Mouse (Mus musculus): ENCODE data around the gene Tnfrsf13b.
A peak's percentile ranks its signal among the peaks of the same experiment; 100 is the strongest.
"Not testable (repeated sequence)": the region's sequence is repeated elsewhere in the genome, so short reads cannot be mapped to it uniquely, and the experiment has no call there.

Gene Tnfrsf13b

DNA sequence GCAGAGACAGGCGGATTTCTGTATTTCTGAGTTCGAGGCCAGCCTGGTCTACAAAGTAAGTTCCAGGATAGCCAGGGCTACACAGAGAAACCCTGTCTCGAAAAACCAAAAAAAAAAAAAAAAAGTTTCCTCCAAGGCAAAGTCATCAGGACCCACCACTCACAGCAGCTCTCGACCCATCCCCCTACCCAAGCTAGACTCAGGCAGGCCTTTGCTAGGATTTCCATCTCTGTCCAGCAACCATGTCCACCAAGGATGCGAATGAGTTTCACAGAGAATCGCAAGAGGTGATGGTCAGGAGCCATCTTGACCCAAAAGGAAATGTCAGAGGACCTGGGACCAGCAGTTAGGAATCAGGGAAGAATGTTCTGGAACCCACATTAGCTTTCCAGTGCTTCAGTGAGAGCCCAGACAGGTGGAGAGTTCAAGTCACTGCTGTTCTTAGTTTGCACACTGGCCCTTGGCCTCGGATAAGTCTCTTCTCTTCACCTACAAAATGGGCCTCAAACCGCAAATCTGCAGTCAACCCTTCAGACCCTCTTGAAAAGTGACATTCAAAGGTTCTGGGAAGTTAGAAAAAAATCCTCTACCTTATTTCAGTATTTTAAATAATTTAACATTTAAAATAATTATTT, 983 bp downstream of the Tnfrsf13b start:
- DNase-seq (ENCODE audit: low spot score), result no peak

GRCm38 (mm10) chr11:61129305-61129704, 2.8 kb downstream of the Tnfrsf13b start:
- no peak for DNase-seq (ENCODE audit: low spot score)

DNA sequence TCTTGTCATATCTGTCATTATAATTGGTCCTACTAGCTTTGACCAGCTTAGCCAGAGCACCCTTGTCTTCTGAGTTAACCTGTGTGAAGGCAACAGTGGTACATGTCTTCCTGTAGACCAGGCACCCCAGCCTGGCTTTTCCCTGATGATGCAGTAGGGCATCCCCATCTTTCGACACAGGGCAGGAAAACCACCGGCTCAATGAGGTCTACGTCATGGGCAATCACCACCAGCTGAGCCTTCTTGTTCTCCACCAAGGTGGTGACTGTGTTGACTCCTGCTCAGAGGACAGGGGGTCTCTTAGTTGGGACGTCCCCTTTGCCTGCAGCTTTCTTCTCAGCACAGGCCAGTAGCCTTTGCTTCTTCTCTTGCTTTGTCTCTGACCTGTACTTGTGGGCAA, 4.1 kb downstream of the Tnfrsf13b start:
- DNase-seq (ENCODE audit: low spot score), result not testable (repeated sequence)

DNA sequence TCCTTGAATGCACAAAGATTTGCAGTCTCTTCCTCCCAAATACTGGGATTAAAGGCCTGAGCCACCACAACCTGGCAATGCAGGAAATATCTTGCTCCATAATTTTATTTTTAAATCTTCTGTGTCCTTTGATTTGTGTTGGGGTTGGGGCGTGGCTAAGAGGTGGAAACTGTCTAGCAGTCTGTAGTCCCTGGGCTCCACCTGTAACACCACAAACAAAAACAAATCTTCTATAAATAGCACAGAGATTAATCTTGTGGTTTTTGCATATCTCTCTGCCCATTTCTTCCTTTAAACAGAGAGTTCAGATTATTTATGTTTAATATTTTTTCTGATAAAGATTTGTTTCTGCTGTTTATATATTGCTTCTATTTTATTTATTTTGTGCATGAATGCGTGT, 6.4 kb downstream of the Tnfrsf13b start:
- DNase-seq (ENCODE audit: low spot score), result no peak

GRCm38 (mm10) chr11:61141693-61142092, 15.1 kb downstream of the Tnfrsf13b start:
- DNase-seq (ENCODE audit: low spot score), result no peak

GRCm38 (mm10) chr11:61142262-61142661, 15.7 kb downstream of the Tnfrsf13b start:
- DNase-seq (ENCODE audit: low spot score), result no peak

DNA sequence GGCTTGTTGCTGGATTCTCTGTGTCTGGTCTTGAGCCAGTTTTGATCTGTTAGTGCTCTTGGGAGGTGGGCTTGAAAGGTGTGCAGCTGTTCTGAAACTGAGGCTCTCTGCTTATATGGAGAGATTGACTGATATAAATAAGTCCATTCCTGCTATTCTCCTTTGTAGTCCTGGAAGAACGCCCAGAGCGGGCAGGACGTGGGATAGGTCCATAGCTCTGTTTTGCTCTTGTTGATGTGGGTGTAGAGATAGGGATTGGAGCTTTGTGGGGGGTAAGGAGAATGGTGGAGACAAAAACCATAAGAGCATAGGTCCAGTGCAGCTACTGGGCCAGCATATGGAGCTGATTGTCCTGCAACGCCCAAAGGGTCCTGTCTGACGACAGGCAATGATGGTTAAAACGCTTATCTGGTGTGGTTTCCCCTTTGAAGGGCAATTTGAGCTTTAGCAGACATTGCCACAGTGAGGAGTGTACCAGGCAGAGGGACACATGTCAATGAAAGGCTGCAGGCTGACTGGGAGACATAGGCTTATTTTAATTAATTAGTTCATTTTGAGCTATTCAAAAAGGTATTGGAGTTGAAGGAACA, 16.5 kb downstream of the Tnfrsf13b start:
- no peak for DNase-seq (ENCODE audit: low spot score)

DNA sequence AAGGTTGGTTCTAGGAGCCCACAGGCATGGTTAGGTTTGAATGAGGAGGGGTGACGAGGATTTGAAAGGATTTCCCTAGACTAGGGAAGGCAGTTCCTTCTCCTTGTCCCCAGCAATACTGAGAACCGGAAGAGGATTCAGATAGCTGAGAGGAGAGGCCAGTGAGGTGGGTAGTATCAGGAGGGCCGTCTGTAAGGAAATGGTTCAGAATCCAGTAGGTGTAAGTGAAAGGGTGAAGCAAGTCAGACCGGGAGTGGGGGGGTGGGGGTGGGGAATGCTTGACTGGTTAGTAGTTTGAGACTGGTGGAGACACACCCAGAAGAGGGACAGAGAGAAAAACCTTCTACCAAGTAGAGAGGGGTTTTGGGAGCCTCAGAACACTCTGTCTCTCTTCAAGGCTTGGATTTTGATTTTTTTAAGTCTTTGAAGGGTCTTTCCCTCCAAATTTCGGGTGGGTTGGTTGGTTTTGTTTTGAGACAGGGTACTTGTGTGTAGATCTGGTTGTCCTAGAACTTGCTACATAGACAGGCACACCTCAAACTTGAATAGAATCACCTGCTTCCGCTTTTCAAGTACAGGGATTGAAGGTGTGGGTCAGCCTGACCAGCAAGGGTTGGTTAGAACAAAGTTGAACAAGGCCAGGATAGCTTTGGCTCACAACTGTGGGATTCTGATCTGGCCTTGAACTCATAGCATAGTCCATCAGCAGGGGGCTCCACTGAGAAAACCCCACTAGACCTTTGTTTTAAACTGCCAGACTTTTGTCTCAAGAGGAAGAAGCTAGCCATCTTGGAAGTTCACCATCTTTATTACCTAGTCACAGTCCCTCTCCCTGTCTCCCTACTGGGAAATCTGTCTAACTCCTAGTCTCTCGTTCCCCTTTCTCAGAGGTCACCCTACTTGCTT, 17.3 kb downstream of the Tnfrsf13b start:
- no peak for DNase-seq (ENCODE audit: low spot score)

- DNase-seq (ENCODE audit: low spot score), result no peak
Measured at GRCm38 (mm10) chr11:61145551-61145950, 19.0 kb downstream of the Tnfrsf13b start.

DNA sequence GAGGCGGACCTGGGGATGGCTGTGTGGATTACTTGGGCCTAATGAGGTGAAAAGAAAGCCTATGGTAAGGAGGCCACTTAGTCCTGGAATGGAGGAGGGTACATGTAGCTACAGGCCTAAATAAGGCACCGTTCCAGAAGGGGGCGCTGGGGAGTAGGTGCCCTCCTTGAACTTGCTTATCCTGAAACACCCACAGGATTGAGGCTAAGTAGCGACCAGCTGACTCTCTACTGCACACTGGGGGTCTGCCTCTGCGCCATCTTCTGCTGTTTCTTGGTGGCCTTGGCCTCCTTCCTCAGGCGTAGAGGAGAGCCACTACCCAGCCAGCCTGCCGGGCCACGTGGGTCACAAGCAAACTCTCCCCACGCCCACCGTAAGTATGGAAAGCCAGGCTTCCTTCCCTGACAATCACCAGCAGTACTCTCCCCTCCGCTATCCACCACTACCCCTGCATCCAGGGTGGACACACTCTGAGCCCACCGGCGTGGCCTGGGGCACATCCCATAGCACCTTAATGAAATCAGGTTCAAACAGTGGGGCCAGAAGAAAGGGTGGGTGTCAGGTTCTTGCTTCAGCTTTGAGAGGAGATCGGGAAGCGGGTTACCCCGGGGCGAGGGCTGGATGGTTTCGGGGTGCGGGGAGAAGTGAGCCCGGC, 20.2 kb downstream of the Tnfrsf13b start:
- no peak for DNase-seq (ENCODE audit: low spot score)

GRCm38 (mm10) chr11:61147300-61147683, 20.7 kb downstream of the Tnfrsf13b start:
- no peak for DNase-seq (ENCODE audit: low spot score)

DNA sequence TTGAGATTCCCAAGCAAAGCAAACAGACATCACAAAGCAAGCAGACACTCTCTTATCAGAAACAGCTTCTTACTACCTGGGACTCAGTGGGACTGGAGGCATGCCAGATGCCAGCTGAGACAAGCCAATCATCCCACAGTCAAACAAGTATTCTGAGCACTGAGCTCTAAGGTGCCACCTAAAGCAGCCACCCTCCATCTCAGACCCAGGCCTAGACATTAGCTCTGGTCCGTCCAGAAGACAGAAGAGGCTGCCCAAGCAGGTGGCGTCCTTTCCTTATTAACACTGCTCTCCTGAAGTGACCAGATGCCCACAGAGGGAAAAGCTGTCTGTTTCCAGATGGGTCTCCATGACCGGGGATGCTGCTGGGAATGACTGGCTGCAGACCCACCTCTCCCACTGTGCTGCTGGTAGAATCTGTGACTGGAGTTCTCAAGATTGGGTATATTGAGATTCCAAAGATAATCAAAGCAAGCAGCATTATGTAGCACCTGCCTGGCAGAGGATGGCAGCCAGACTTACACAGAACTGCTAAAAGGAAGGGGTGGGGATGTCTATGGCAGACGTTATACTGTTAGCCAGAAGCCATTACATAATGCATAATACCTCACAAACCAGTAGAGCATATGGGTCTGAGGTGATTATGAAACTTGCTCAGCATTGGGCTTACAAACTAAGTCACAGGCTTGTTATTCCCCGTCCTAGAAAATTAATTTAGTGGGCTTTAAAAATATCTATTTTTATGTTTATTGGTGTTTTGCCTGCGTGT, 23.9 kb downstream of the Tnfrsf13b start:
- DNase-seq (ENCODE audit: low spot score), result no peak

- peak; percentile 32 for DNase-seq (ENCODE audit: low spot score)
Measured at GRCm38 (mm10) chr11:61155727-61156126, 29.2 kb downstream of the Tnfrsf13b start.

DNA sequence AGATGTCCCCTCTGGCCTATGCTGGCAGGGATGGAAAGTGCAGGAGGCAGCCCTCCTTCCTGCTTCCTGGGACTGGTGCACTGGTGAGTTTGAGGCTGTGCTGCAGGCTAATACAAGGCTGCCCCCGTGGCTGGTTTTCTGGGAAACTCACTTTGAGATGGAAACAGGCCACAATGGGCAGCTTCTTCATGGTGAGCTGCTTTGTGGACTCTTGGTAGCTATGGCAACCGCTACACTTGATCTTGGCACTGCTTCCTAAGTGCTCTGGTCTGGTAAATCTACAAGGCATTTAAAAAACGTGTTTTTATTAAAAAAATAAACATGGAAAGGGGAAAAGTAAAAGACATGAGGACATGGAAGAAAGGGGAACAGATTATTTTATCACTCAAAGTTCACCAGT, 31.6 kb downstream of the Tnfrsf13b start:
- DNase-seq (ENCODE audit: low spot score), result no peak

DNA sequence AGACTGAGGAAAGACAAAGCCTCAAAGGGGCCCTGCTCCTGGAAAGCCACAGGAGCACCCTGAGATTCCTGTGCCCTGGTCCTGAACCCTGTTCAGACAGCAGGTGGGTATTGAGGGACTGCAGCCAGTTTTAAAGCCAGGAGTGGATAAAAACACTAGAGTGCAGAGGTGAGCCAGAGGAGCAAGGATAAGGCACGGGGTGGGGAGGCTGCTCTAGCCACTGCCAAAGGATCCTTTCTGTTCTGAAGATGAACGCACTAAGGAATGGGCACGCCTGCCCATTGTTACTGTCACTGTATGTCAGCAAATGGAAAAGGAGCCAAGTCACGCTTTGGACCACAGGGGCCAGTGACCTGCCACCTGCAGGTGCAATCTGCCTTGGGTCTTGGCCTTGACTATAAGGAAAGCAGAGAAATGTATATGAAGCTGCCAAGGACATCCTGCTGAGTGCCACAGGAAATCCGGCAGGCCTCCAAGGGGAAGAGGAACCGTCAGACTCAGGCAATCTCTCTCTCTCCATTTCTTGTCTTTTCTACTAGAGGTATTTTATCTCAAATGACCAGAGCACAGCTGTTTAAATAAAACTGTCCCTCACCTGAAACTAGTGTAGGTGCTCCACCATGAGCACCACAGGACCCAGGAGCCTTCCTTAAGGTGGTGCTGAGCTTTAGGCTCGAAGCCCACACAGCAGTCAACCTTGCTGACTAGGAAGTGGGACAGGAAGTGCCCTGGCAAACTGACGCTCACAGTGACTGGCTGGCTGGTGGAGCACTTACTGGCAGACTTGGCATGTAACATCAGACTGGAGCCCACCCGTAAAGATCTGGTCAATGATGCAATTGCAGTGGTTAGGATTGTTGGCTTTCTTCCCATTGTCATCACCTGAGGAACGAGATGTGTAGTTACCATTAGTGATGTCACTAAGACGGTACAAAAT, 33.5 kb downstream of the Tnfrsf13b start:
- no peak for DNase-seq (ENCODE audit: low spot score)

GRCm38 (mm10) chr11:61161121-61161520, 34.6 kb downstream of the Tnfrsf13b start:
- DNase-seq (ENCODE audit: low spot score), result no peak

- DNase-seq (ENCODE audit: low spot score), result no peak
Measured at GRCm38 (mm10) chr11:61162776-61163175, 36.2 kb downstream of the Tnfrsf13b start.

DNA sequence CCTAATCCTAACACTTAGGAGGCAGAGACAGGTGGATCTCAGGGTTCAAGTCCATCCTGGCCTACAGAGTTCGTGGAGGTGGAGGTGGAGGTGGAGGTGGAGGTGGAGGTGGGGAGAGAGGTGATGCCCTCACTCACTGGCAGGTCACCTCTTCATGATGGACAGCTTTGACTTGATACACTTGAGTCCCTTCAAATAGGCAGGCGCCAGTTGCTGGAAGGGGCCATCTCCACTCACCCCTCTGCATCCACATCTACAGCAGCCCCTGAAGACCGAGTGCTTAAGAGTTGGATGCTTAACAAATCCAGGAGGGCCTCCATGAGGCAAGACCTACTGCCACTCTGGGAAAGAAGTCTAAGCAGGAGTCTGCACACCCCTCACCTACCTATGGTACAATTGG, 36.8 kb downstream of the Tnfrsf13b start:
- DNase-seq (ENCODE audit: low spot score), result no peak

DNA sequence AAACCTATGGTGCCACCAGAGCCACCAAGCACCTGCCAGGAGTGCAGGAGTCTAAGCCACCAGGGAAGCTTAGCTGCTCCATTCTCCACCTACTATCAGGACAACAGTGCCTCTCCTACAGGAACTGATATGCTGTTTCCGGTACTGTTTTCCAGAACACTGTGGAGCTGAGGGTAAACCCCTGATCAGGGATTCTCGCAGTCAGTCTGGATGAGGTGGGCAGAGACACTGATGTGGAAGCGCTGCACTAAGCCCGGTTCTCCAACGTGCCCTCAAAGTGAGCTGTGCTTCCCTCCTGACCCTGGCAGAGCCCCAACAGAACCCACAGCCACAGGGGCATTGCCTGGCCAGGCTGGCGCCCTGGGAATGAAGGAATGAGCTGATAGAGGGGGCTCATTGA, 37.8 kb downstream of the Tnfrsf13b start:
- DNase-seq (ENCODE audit: low spot score), result no peak

- DNase-seq (ENCODE audit: low spot score), result no peak
Measured at GRCm38 (mm10) chr11:61164881-61165280, 38.3 kb downstream of the Tnfrsf13b start.

GRCm38 (mm10) chr11:61170184-61170583, 43.6 kb downstream of the Tnfrsf13b start:
- no peak for DNase-seq (ENCODE audit: low spot score)

All from adipocyte (in vitro differentiated cells).